Mouse (Mus musculus) limb, embryonic 14.5 days (tissue): ENCODE data around the gene Hes2. TPM values are rescaled to one million over a fixed set of nuclear protein-coding genes. Genes with fewer than 3 reads are reported as not detected.

Experiments used
- ATAC-seq: fragments of 200-750 bp; cut with Nextera tagmentation; 2 replicates; pipeline ENCODE4 v1.8.0; 2017; ENCODE audit warnings: low read depth, moderate number of reproducible peaks, moderate TSS enrichment; ENCODE audit not compliant: low FRiP score
- DNase-seq: peaks from one replicate; pipeline ENCODE4 v3.0.0-alpha.2; 2015; ENCODE audit warnings: low spot score
- H3K27ac ChIP-seq: fragments of 300-500 bp; sonication (generic); replicated peaks from 2 replicates; pipeline ENCODE4 v1.5.1; 2014; ENCODE audit warnings: low read depth, mild to moderate bottlenecking, low read length, moderate library complexity, mixed read lengths
- H3K27me3 ChIP-seq: fragments of 300-500 bp; sonication (generic); 2 replicates; pipeline ENCODE4 v1.6.1; 2014; ENCODE audit warnings: low read length, mixed read lengths; ENCODE audit not compliant: control insufficient read depth, insufficient read depth
- H3K36me3 ChIP-seq: fragments of 300-500 bp; sonication (generic); 2 replicates; pipeline ENCODE4 v1.6.1; 2014; ENCODE audit warnings: mild to moderate bottlenecking, low read length, moderate library complexity, mixed read lengths; ENCODE audit not compliant: control insufficient read depth, insufficient read depth
- H3K4me1 ChIP-seq: fragments of 300-500 bp; sonication (generic); 2 replicates; pipeline ENCODE4 v1.6.1; 2014; ENCODE audit warnings: antibody characterized with exemption, low read length, mixed read lengths; ENCODE audit not compliant: control insufficient read depth, insufficient read depth
- H3K4me2 ChIP-seq: fragments of 300-500 bp; sonication (generic); replicated peaks from 2 replicates; pipeline ENCODE4 v1.6.1; 2014; ENCODE audit warnings: low read depth, mild to moderate bottlenecking, low read length, moderate library complexity; ENCODE audit not compliant: severe bottlenecking
- H3K4me3 ChIP-seq: fragments of 300-500 bp; sonication (generic); replicated peaks from 2 replicates; pipeline ENCODE4 v1.5.1; 2014; ENCODE audit warnings: low read length
- H3K9ac ChIP-seq: fragments of 300-500 bp; sonication (generic); 2 replicates; pipeline ENCODE4 v1.6.1; 2014; ENCODE audit warnings: mild to moderate bottlenecking, low read depth, low read length, moderate library complexity; ENCODE audit not compliant: severe bottlenecking
- H3K9me3 ChIP-seq: fragments of 300-500 bp; sonication (generic); 2 replicates; pipeline ENCODE4 v1.6.1; 2016; ENCODE audit warnings: low read length; ENCODE audit not compliant: control insufficient read depth
- POLR2A ChIP-seq: fragments of 200-500 bp; IDR thresholded peaks from 2 replicates; pipeline ENCODE4 v1.8.0; 2012; ENCODE audit warnings: inconsistent platforms, mild to moderate bottlenecking, moderate library complexity, borderline replicate concordance; ENCODE audit not compliant: insufficient read depth, insufficient read length; ENCODE audit errors: extremely low read depth
- WGBS: fragments of 180-500 bp; shearing (Covaris S2); extraction: QIAGEN DNeasy Blood & Tissue Kit; methylation state at CpG from one replicate; pipeline ENCODE4 v1.1.7; 2014; 5-methylcytosine and 5-hydroxymethylcytosine counted together
- polyA plus RNA-seq, 2 experiments: library from polyadenylated mRNA; depleted of rRNA in 1 of 2; stranded (reverse) in 1 of 2; unstranded in 1 of 2; fragments of >200 nt; fragmentation: Nextera tagmentation in 1 of 2; extraction: Ambion mirVana in 1 of 2; gene quantifications; 2 replicates each; pipeline versions ENCODE4 v1.2.1 to v1.2.3; 2012 to 2014

The Hes2 gene
- polyA plus RNA-seq, 2 experiments: 0.04 TPM; not detected in 1

GRCm38 (mm10) chr4:152165036-152165931, 6.6 kb downstream of the Hes2 start:
- 0 out of 2 replicates have a peak, but pooled peaks have one; percentile 23 for ATAC-seq
- peaks cover 20% of the 10 kb centered on the region for H3K27me3 ChIP-seq
- WGBS: 14% methylated on average over 22 of the region's 22 CpGs
- no peak overlapping the region for H3K9ac ChIP-seq
- H3K4me3 ChIP-seq: no peak overlapping the region
- H3K9me3 ChIP-seq: no peaks in the 10 kb centered on the region
- no peak overlapping the region for H3K27ac ChIP-seq
- 0 out of 2 replicates have a peak, but pooled peaks cover 2% of the 10 kb centered on the region for H3K4me1 ChIP-seq
- no peak overlapping the region for H3K4me2 ChIP-seq
- H3K36me3 ChIP-seq: no peaks in the 10 kb centered on the region
- peak; percentile 44 for DNase-seq
- TF ChIP-seq POLR2A: no peak

GRCm38 (mm10) chr4:152168052-152168451, 9.4 kb downstream of the Hes2 start:
- ATAC-seq (no peak), DNase-seq (no peak)
- no peak for TF ChIP-seq POLR2A
- WGBS: 70% methylated on average over 8 of the region's 8 CpGs
- Histone ChIP-seq H3K4me1 (0 out of 2 replicates have a peak, but pooled peaks cover 2% of the 10 kb centered on the region), H3K4me3 (no peak overlapping the region), H3K9ac (no peak overlapping the region), H3K36me3 (no peaks in the 10 kb centered on the region), H3K27me3 (no peaks in the 10 kb centered on the region), H3K4me2 (no peak overlapping the region), H3K9me3 (no peaks in the 10 kb centered on the region), H3K27ac (no peak overlapping the region)

GRCm38 (mm10) chr4:152169103-152169502, 10.4 kb downstream of the Hes2 start:
- no peak for DNase-seq
- Histone ChIP-seq H3K4me2 (no peak overlapping the region), H3K4me1 (0 out of 2 replicates have a peak, but pooled peaks cover 2% of the 10 kb centered on the region), H3K36me3 (no peaks in the 10 kb centered on the region), H3K27me3 (no peaks in the 10 kb centered on the region), H3K27ac (no peak overlapping the region), H3K4me3 (no peak overlapping the region), H3K9ac (no peak overlapping the region), H3K9me3 (no peaks in the 10 kb centered on the region)
- 81% methylated on average over 7 of the region's 7 CpGs for WGBS
- ATAC-seq: no peak
- TF ChIP-seq POLR2A: no peak

GRCm38 (mm10) chr4:152170286-152170685, 11.6 kb downstream of the Hes2 start:
- Histone ChIP-seq H3K27ac (no peak overlapping the region), H3K9ac (no peak overlapping the region), H3K27me3 (no peaks in the 10 kb centered on the region), H3K36me3 (no peaks in the 10 kb centered on the region), H3K4me3 (no peak overlapping the region), H3K4me2 (no peak overlapping the region), H3K4me1 (0 out of 2 replicates have a peak, but pooled peaks cover under 1% of the 10 kb centered on the region), H3K9me3 (no peaks in the 10 kb centered on the region)
- ATAC-seq (no peak), DNase-seq (no peak)
- no peak for TF ChIP-seq POLR2A
- 85% methylated on average over 10 of the region's 10 CpGs for WGBS

GRCm38 (mm10) chr4:152171543-152171942, 12.9 kb downstream of the Hes2 start:
- Histone ChIP-seq H3K4me3 (no peak overlapping the region), H3K4me2 (no peak overlapping the region), H3K9ac (no peak overlapping the region), H3K27ac (no peak overlapping the region), H3K9me3 (no peaks in the 10 kb centered on the region), H3K27me3 (no peaks in the 10 kb centered on the region), H3K36me3 (no peaks in the 10 kb centered on the region), H3K4me1 (no peaks in the 10 kb centered on the region)
- TF ChIP-seq POLR2A: no peak
- no peak for ATAC-seq
- WGBS: 83% methylated on average over 6 of the region's 6 CpGs
- no peak for DNase-seq
